Mouse (Mus musculus) liver, embryonic 14.5 days (tissue): ENCODE data around the gene Trir.

ENCODE experiments used
- CTCF ChIP-seq: IDR thresholded peaks from 2 replicates; pipeline ENCODE4 v1.5.1; 2016; ENCODE audit warnings: antibody characterized with exemption, low read depth, control low read depth
- EP300 ChIP-seq: IDR thresholded peaks from 2 replicates; pipeline ENCODE4 v1.6.1; 2016; ENCODE audit warnings: antibody characterized with exemption, low read depth

GRCm38 (mm10) chr8:85014431-85014830 is 12.2 kb upstream of the Trir start, which contains the start of gene Best2:
- TF ChIP-seq CTCF (no peak), EP300 (no peak)
